Mouse (Mus musculus) adipocyte (in vitro differentiated cells): Measurements from ENCODE around the gene Spry1.
"Not testable (repeated sequence)": the region's sequence is repeated elsewhere in the genome, so short reads cannot be mapped to it uniquely, and the experiment has no call there.

Experiments
- DNase-seq: peaks from one replicate; pipeline ENCODE4 v3.0.0-alpha.2; 2016; ENCODE audit warnings: low spot score

The Spry1 gene

GRCm38 (mm10) chr3:37639690-37640089 is at the start of gene Spry1:
TSS of gene Spry1 (plus strand) at chr3:37639947.
- DNase-seq: peak; percentile 95

GRCm38 (mm10) chr3:37595721-37596120 is 44.0 kb upstream of the Spry1 start:
- DNase-seq: no peak

- DNase-seq: no peak
Observed at GRCm38 (mm10) chr3:37596519-37596918, 43.2 kb upstream of the Spry1 start.

GRCm38 (mm10) chr3:37597200-37597599 is 42.5 kb upstream of the Spry1 start:
- DNase-seq: no peak

- DNase-seq: not testable (repeated sequence)
Observed at GRCm38 (mm10) chr3:37599641-37600040, 40.1 kb upstream of the Spry1 start.

- DNase-seq: no peak
Observed at GRCm38 (mm10) chr3:37602356-37602755, 37.4 kb upstream of the Spry1 start.

GRCm38 (mm10) chr3:37602890-37603289 is 36.9 kb upstream of the Spry1 start:
- DNase-seq: no peak

GRCm38 (mm10) chr3:37603541-37603940 is 36.2 kb upstream of the Spry1 start:
- DNase-seq: no peak

GRCm38 (mm10) chr3:37604976-37605875 is 34.5 kb upstream of the Spry1 start:
- no peak for DNase-seq

- no peak for DNase-seq
Observed at GRCm38 (mm10) chr3:37605876-37606238, 33.9 kb upstream of the Spry1 start.

- no peak for DNase-seq
Observed at GRCm38 (mm10) chr3:37608926-37609325, 30.8 kb upstream of the Spry1 start.

GRCm38 (mm10) chr3:37610670-37611069 is 29.1 kb upstream of the Spry1 start:
- DNase-seq: no peak

GRCm38 (mm10) chr3:37613722-37614121 is 26.0 kb upstream of the Spry1 start:
- DNase-seq: no peak

GRCm38 (mm10) chr3:37614878-37615650 is 24.7 kb upstream of the Spry1 start:
- no peak for DNase-seq

GRCm38 (mm10) chr3:37616586-37617547 is 22.9 kb upstream of the Spry1 start:
- DNase-seq: no peak

GRCm38 (mm10) chr3:37632246-37632645 is 7.5 kb upstream of the Spry1 start:
- peak; percentile 76 for DNase-seq

GRCm38 (mm10) chr3:37632751-37633150 is 7.0 kb upstream of the Spry1 start:
- DNase-seq: no peak

- peak; percentile 42 for DNase-seq
Observed at GRCm38 (mm10) chr3:37634648-37635047, 5.1 kb upstream of the Spry1 start.

GRCm38 (mm10) chr3:37636921-37637320 is 2.8 kb upstream of the Spry1 start:
- no peak for DNase-seq

GRCm38 (mm10) chr3:37640162-37640721 is 495 bp downstream of the Spry1 start:
- DNase-seq: peak; percentile 55

GRCm38 (mm10) chr3:37640810-37641209 is 1.1 kb downstream of the Spry1 start:
- peak; percentile 69 for DNase-seq
